ENCODE assay signal across 16 mouse cellular contexts in the genomic region with DNA sequence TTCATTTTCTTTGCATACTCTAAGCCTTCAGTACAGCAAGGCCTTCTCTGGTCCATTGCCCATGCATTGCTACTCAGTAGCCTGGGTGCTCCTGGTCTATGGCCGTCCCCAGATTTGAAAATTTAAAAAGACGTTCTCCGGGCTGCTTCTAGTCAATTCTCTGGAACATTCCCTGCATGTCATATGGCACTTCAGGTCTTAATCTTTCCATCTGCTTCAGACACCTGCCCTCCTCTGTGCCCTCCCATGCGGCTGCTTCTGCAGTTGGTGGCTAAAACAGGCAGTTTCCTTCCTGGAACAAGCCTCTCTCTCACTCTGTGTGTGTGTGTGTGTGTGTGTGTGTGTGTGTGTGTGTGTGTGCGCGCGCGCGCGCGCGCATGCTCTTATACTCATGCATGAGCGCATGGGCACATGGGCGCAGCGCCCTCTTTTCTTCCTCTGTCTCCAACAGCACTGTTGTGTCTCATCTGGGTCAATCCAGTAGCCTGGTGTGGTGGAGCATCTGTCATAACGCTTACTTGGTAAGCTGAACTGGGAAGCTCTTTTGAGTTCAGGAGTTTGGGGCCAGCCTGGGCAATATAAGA. TPM values are rescaled to one million over a fixed set of nuclear protein-coding genes. Genes with fewer than 3 reads are reported as not detected.
DNase-seq lines count a peak whose midpoint lies in the region; ATAC-seq lines count a peak whose summit lies in the region.
"Had no signal": no experiment of that assay in that cellular context is flagged by ENCODE, and none has a peak within 500 bp of the region (broad histone marks: within the 10 kb centered on the region; RNA-seq: fewer than 3 reads in every experiment).

No protein-coding gene starts in this region.

- H3K36me3 ChIP-seq in hindbrain, embryonic 15.5 days, result no peaks in the 10 kb centered on the region
- H3K36me3 ChIP-seq in hindbrain, embryonic 14.5 days (replicated peaks; ENCODE audit: control insufficient read depth, insufficient read depth), result no peaks in the 10 kb centered on the region
- H3K36me3 ChIP-seq in embryonic facial prominence, embryonic 10.5 days (replicated peaks), result no peaks in the 10 kb centered on the region
- no peaks in the 10 kb centered on the region for H3K36me3 ChIP-seq in forebrain, embryonic 15.5 days
- H3K36me3 ChIP-seq: liver, embryonic 13.5 days had no signal

- no peak overlapping the region for H3K27ac ChIP-seq in hindbrain, embryonic 15.5 days (replicated peaks)
- H3K27ac ChIP-seq in hindbrain, embryonic 14.5 days, result no peak overlapping the region
- no peak overlapping the region for H3K27ac ChIP-seq in embryonic facial prominence, embryonic 10.5 days (replicated peaks)
- H3K27ac ChIP-seq in forebrain, embryonic 15.5 days (replicated peaks), result no peak overlapping the region
- H3K27ac ChIP-seq: forebrain, embryonic 13.5 days; kidney, postnatal 0 days; liver, embryonic 13.5 days had no signal

- no peak overlapping the region for H3K4me2 ChIP-seq in hindbrain, embryonic 15.5 days
- no peak overlapping the region for H3K4me2 ChIP-seq in hindbrain, embryonic 14.5 days (replicated peaks)
- no peak overlapping the region for H3K4me2 ChIP-seq in forebrain, embryonic 15.5 days (replicated peaks)
- H3K4me2 ChIP-seq: forebrain, embryonic 13.5 days; liver, embryonic 13.5 days had no signal

- no peak overlapping the region for H3K9ac ChIP-seq in hindbrain, embryonic 15.5 days
- H3K9ac ChIP-seq in hindbrain, embryonic 14.5 days, result no peak overlapping the region
- no peak overlapping the region for H3K9ac ChIP-seq in forebrain, embryonic 15.5 days (replicated peaks)
- H3K9ac ChIP-seq: forebrain, embryonic 13.5 days; liver, embryonic 13.5 days had no signal

- no peak overlapping the region for H3K4me3 ChIP-seq in hindbrain, embryonic 15.5 days
- no peak overlapping the region for H3K4me3 ChIP-seq in hindbrain, embryonic 14.5 days (replicated peaks; ENCODE audit: low read length)
- no peak overlapping the region for H3K4me3 ChIP-seq in embryonic facial prominence, embryonic 10.5 days
- no peak overlapping the region for H3K4me3 ChIP-seq in forebrain, embryonic 15.5 days
- H3K4me3 ChIP-seq: forebrain, embryonic 13.5 days; liver, embryonic 13.5 days had no signal

- peaks cover 13% of the 10 kb centered on the region; the same call in 1 of the 2 replicates for H3K4me1 ChIP-seq in hindbrain, embryonic 15.5 days (replicated peaks)
- H3K4me1 ChIP-seq in hindbrain, embryonic 14.5 days (replicated peaks; ENCODE audit: control insufficient read depth, insufficient read depth, low read length), result no peaks in the 10 kb centered on the region; the same call in 1 of the 2 replicates
- peaks cover 38% of the 10 kb centered on the region for H3K4me1 ChIP-seq in embryonic facial prominence, embryonic 10.5 days
- H3K4me1 ChIP-seq in forebrain, embryonic 15.5 days, result no peaks in the 10 kb centered on the region

- WGBS in hindbrain, embryonic 15.5 days, result 88% methylated on average over 16 of the region's 16 CpGs
- WGBS in hindbrain, embryonic 14.5 days, result 86% methylated on average over 16 of the region's 16 CpGs
- WGBS in embryonic facial prominence, embryonic 10.5 days, result 90% methylated on average over 16 of the region's 16 CpGs
- 82% methylated on average over 16 of the region's 16 CpGs for WGBS in forebrain, embryonic 15.5 days

- DNase-seq in hindbrain, embryonic 14.5 days (ENCODE audit: low spot score), result no peak
- DNase-seq in CD4-positive helper T cell, adult 2 months (ENCODE audit: low read depth, low spot score), result peak; percentile 11
- peak; percentile 12 for DNase-seq in embryonic facial prominence, embryonic 10.5 days (ENCODE audit: low spot score)
- peak; percentile 81 for DNase-seq in thymus, postnatal 0 days (ENCODE audit: low spot score)
- no peak for DNase-seq in layer of hippocampus, adult 8-10 months (ENCODE audit: low spot score in 2 of 2)
- DNase-seq: adrenal gland, postnatal 10 days; cerebellum, adult 9-10 months; embryo, embryonic 11 days; heart, adult 18-20 months; layer of hippocampus, adult 9-11 months; liver, embryonic 13.5 days; right cerebral cortex, postnatal 4 days had no signal

- 0 out of 2 replicates have a peak, but pooled peaks have one; percentile 25 for ATAC-seq in hindbrain, embryonic 15.5 days (ENCODE audit: low FRiP score, low read depth)
- ATAC-seq in hindbrain, embryonic 14.5 days (ENCODE audit: low FRiP score), result no peak
- no peak for ATAC-seq in forebrain, embryonic 15.5 days (replicated peaks)
- ATAC-seq: forebrain, embryonic 13.5 days had no signal

- H3K27me3 ChIP-seq in hindbrain, embryonic 15.5 days, result no peaks in the 10 kb centered on the region
- no peaks in the 10 kb centered on the region for H3K27me3 ChIP-seq in hindbrain, embryonic 14.5 days (ENCODE audit: control insufficient read depth, insufficient read depth, low read length)
- peaks cover 13% of the 10 kb centered on the region; the same call in 1 of the 2 replicates for H3K27me3 ChIP-seq in embryonic facial prominence, embryonic 10.5 days (replicated peaks; ENCODE audit: low read depth, poor library complexity, severe bottlenecking)
- no peaks in the 10 kb centered on the region; the same call in 1 of the 2 replicates for H3K27me3 ChIP-seq in forebrain, embryonic 15.5 days
- H3K27me3 ChIP-seq: liver, embryonic 13.5 days had no signal

- no peaks in the 10 kb centered on the region for H3K9me3 ChIP-seq in hindbrain, embryonic 15.5 days
- no peaks in the 10 kb centered on the region for H3K9me3 ChIP-seq in hindbrain, embryonic 14.5 days (ENCODE audit: control insufficient read depth, low read length)
- no peaks in the 10 kb centered on the region for H3K9me3 ChIP-seq in embryonic facial prominence, embryonic 10.5 days
- no peaks in the 10 kb centered on the region for H3K9me3 ChIP-seq in forebrain, embryonic 15.5 days
- H3K9me3 ChIP-seq: forebrain, embryonic 13.5 days; liver, embryonic 13.5 days had no signal

RNA-seq across cellular contexts. Expression of a gene that starts 48.8 kb away (rescaled TPM):
- polyA plus RNA-seq in hindbrain, embryonic 15.5 days (2015; fragmentation: Nextera tagmentation; extraction: Ambion mirVana), result 322 and 332 TPM in 2 replicates
- 370 and 390 TPM in 2 replicates for polyA plus RNA-seq in hindbrain, embryonic 14.5 days (2014; fragmentation: Nextera tagmentation; extraction: Ambion mirVana)
- polyA plus RNA-seq in embryonic facial prominence, embryonic 10.5 days (2016; fragmentation: Nextera tagmentation; extraction: Ambion mirVana), result 83.3 TPM in 2 replicates
- polyA plus RNA-seq in thymus, postnatal 0 days (2015; fragmentation: Nextera tagmentation; extraction: Ambion mirVana), result 27.9 and 29.3 TPM in 2 replicates
- 100 to 1,000 TPM; 124 to 141 (median 133) TPM for total RNA-seq in layer of hippocampus, adult 8-10 months (2022)
- polyA plus RNA-seq in forebrain, embryonic 15.5 days (2015; fragmentation: Nextera tagmentation; extraction: Ambion mirVana), result 192 and 207 TPM in 2 replicates

RNA-seq across cellular contexts. Expression of a gene that starts 49.1 kb away (rescaled TPM):
- 251 and 277 TPM in 2 replicates for polyA plus RNA-seq in hindbrain, embryonic 15.5 days (2015; fragmentation: Nextera tagmentation; extraction: Ambion mirVana)
- polyA plus RNA-seq in hindbrain, embryonic 14.5 days (2014; fragmentation: Nextera tagmentation; extraction: Ambion mirVana), result 247 and 266 TPM in 2 replicates
- 377 and 391 TPM in 2 replicates for polyA plus RNA-seq in embryonic facial prominence, embryonic 10.5 days (2016; fragmentation: Nextera tagmentation; extraction: Ambion mirVana)
- polyA plus RNA-seq in thymus, postnatal 0 days (2015; fragmentation: Nextera tagmentation; extraction: Ambion mirVana), result 467 and 510 TPM in 2 replicates
- 10 to 100 TPM; 45.6 to 56.3 (median 49.7) TPM for total RNA-seq in layer of hippocampus, adult 8-10 months (2022)
- 256 and 269 TPM in 2 replicates for polyA plus RNA-seq in forebrain, embryonic 15.5 days (2015; fragmentation: Nextera tagmentation; extraction: Ambion mirVana)

Comparison
In these comparisons a context has a peak if more than half of its experiments do, and no peak if none do; other contexts are left out.
1. DNase-seq: peak in CD4-positive helper T cell, adult 2 months (single experiment), embryonic facial prominence, embryonic 10.5 days (single experiment) and thymus, postnatal 0 days (single experiment); none in hindbrain, embryonic 14.5 days (single experiment) and layer of hippocampus, adult 8-10 months (0 of 2).